Mouse (Mus musculus) kidney, adult 18-20 months (tissue): Measurements from ENCODE around the gene Rgs16.
"Not testable (repeated sequence)": the region's sequence is repeated elsewhere in the genome, so short reads cannot be mapped to it uniquely, and the experiment has no call there.

Source experiments
- DNase-seq: peaks from one replicate; pipeline ENCODE4 v3.0.0; 2021

Rgs16 gene

GRCm38 (mm10) chr1:153752521-153752920 lies 12.4 kb downstream of the Rgs16 start:
- no peak for DNase-seq

- DNase-seq, result no peak
Observed at GRCm38 (mm10) chr1:153753725-153754464, 13.7 kb downstream of the Rgs16 start.

- no peak for DNase-seq
Observed at GRCm38 (mm10) chr1:153764136-153764535, 24.0 kb downstream of the Rgs16 start.

- DNase-seq, result no peak
Observed at GRCm38 (mm10) chr1:153766298-153766697, 26.1 kb downstream of the Rgs16 start.

- DNase-seq, result no peak
Observed at GRCm38 (mm10) chr1:153767281-153767680, 27.1 kb downstream of the Rgs16 start.

GRCm38 (mm10) chr1:153768465-153768864 lies 28.3 kb downstream of the Rgs16 start:
- DNase-seq, result no peak

GRCm38 (mm10) chr1:153769571-153769970 lies 29.4 kb downstream of the Rgs16 start:
- DNase-seq, result not testable (repeated sequence)

GRCm38 (mm10) chr1:153769998-153770775 lies 30.0 kb downstream of the Rgs16 start:
- DNase-seq, result no peak

- DNase-seq, result no peak
Observed at GRCm38 (mm10) chr1:153770776-153771167, 30.6 kb downstream of the Rgs16 start.

- no peak for DNase-seq
Observed at GRCm38 (mm10) chr1:153775174-153775573, 35.0 kb downstream of the Rgs16 start.

- DNase-seq, result no peak
Observed at GRCm38 (mm10) chr1:153776257-153776656, 36.1 kb downstream of the Rgs16 start.

GRCm38 (mm10) chr1:153778205-153778604 lies 38.1 kb downstream of the Rgs16 start:
- DNase-seq, result no peak

- no peak for DNase-seq
Observed at GRCm38 (mm10) chr1:153783339-153783738, 43.2 kb downstream of the Rgs16 start.

- DNase-seq, result no peak
Observed at GRCm38 (mm10) chr1:153785608-153786007, 45.5 kb downstream of the Rgs16 start.

GRCm38 (mm10) chr1:153790708-153791107 lies 50.6 kb downstream of the Rgs16 start:
- DNase-seq, result no peak

- DNase-seq, result no peak
Observed at GRCm38 (mm10) chr1:153794241-153794640, 54.1 kb downstream of the Rgs16 start.
